34 mouse cellular contexts compared by ENCODE assay signal in the genomic region with DNA sequence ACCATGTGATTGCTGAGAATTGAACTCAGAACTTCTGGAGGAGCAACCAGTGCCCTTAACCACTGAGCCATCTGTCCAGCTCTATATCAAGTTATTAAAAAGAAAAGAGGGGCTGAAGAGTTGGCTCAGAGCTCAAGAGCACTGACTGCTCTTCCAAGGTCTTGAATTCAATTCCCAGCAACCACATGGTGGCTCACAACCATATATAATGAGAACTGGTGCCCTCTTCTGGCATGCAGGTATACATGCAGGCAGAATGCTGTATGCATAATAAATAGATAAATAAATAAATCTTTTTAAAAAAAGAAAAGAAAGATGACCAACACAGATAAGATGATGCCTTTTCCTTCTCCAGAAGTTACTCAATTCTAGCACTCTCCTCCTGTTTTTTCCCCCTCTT. TPM values are rescaled to one million over a fixed set of nuclear protein-coding genes. Genes with fewer than 3 reads are reported as not detected.
DNase-seq lines count a peak whose midpoint lies in the region; ATAC-seq and TF ChIP-seq lines count a peak whose summit lies in the region.
"Had no signal": no experiment of that assay in that cellular context is flagged by ENCODE, and none has a peak within 500 bp of the region (broad histone marks: within the 10 kb centered on the region; RNA-seq: fewer than 3 reads in every experiment).

No protein-coding gene starts in this region.

- DNase-seq in heart, adult 2 months = no peak
- no peak for DNase-seq in heart, adult 18-20 months
- no peak for DNase-seq in midbrain, postnatal 0 days (ENCODE audit: low spot score)
- DNase-seq in R1 (ENCODE audit: low read depth, low spot score) = peak; percentile 70
- no peak for DNase-seq in T-cell, adult 2 months (ENCODE audit: low spot score)
- no peak for DNase-seq in heart, postnatal 14 days
- no peak for DNase-seq in forebrain, embryonic 14.5 days (ENCODE audit: low spot score)
- DNase-seq: adrenal gland, adult 8-10 months; cerebellum, adult 2 months; cerebellum, postnatal 14 days; gastrocnemius, adult 2 months; heart, postnatal 4 days; kidney, adult 9 months; kidney, postnatal 25 days; liver, embryonic 13.5 days; lung, adult 18-20 months; lung, postnatal 14 days; right cerebral cortex, adult 18-20 months; spleen, adult 18-20 months had no signal

- H3K9me3 ChIP-seq in midbrain, postnatal 0 days (ENCODE audit: low read length) = no peaks in the 10 kb centered on the region
- no peaks in the 10 kb centered on the region for H3K9me3 ChIP-seq in midbrain, embryonic 15.5 days
- H3K9me3 ChIP-seq in forebrain, embryonic 14.5 days (replicated peaks; ENCODE audit: control insufficient read depth, low read length) = no peaks in the 10 kb centered on the region
- H3K9me3 ChIP-seq: forebrain, embryonic 15.5 days; G1E; heart, embryonic 10.5 days; heart, embryonic 15.5 days; hindbrain, embryonic 13.5 days; limb, embryonic 10.5 days; limb, embryonic 15.5 days; liver, embryonic 13.5 days; midbrain, embryonic 10.5 days; neural tube, embryonic 12.5 days had no signal

- H3K4me2 ChIP-seq in midbrain, postnatal 0 days (ENCODE audit: low read depth, low read length, poor library complexity, severe bottlenecking) = no peak overlapping the region
- no peak overlapping the region for H3K4me2 ChIP-seq in midbrain, embryonic 15.5 days
- H3K4me2 ChIP-seq in forebrain, embryonic 14.5 days (ENCODE audit: low read length) = no peak overlapping the region
- H3K4me2 ChIP-seq: forebrain, embryonic 15.5 days; heart, embryonic 15.5 days; hindbrain, embryonic 13.5 days; limb, embryonic 15.5 days; liver, embryonic 13.5 days; neural tube, embryonic 12.5 days had no signal

- no peak for ATAC-seq in midbrain, postnatal 0 days (ENCODE audit: low FRiP score)
- ATAC-seq in midbrain, embryonic 15.5 days (replicated peaks) = no peak
- ATAC-seq in forebrain, embryonic 14.5 days = no peak
- ATAC-seq: CD4-positive, CD25-positive, alpha-beta regulatory T cell, adult 4 months; forebrain, embryonic 15.5 days; intestine, postnatal 0 days; midbrain, embryonic 16.5 days had no signal

- TF ChIP-seq POLR2A in heart, adult 2 months (IDR thresholded peaks at IDR 0.05; ENCODE audit: insufficient read depth, low read depth, low read length) = no peak

- intact Hi-C loops in heart, adult 2 months (cut with DNase I) = no loop called here
- intact Hi-C loops in heart, postnatal 14 days (cut with DNase I) = no loop called here

- H3K27ac ChIP-seq in heart, adult 2 months = no peak overlapping the region
- no peak overlapping the region for H3K27ac ChIP-seq in midbrain, postnatal 0 days (ENCODE audit: low read depth, low read length)
- no peak overlapping the region for H3K27ac ChIP-seq in midbrain, embryonic 15.5 days
- no peak overlapping the region for H3K27ac ChIP-seq in forebrain, embryonic 14.5 days (ENCODE audit: low read depth, low read length)
- H3K27ac ChIP-seq: forebrain, embryonic 15.5 days; gastrocnemius, adult 2 months; heart, embryonic 10.5 days; heart, embryonic 15.5 days; hindbrain, embryonic 13.5 days; limb, embryonic 10.5 days; limb, embryonic 15.5 days; liver, embryonic 13.5 days; midbrain, embryonic 10.5 days; neural tube, embryonic 12.5 days had no signal

- TF ChIP-seq CTCF in heart, adult 2 months (IDR thresholded peaks at IDR 0.05) = peak; percentile 30; the same call in 1 of the 2 replicates
- TF ChIP-seq CTCF in midbrain, postnatal 0 days (IDR thresholded peaks at IDR 0.05) = peak; percentile 19; the same call in 1 of the 2 replicates

- H3K4me3 ChIP-seq in heart, adult 2 months = no peak overlapping the region
- H3K4me3 ChIP-seq in midbrain, postnatal 0 days (ENCODE audit: low read depth, low read length) = no peak overlapping the region
- no peak overlapping the region for H3K4me3 ChIP-seq in midbrain, embryonic 15.5 days
- no peak overlapping the region for H3K4me3 ChIP-seq in forebrain, embryonic 14.5 days (ENCODE audit: low read depth, low read length)
- H3K4me3 ChIP-seq: forebrain, embryonic 15.5 days; gastrocnemius, adult 2 months; heart, embryonic 10.5 days; heart, embryonic 15.5 days; hindbrain, embryonic 13.5 days; limb, embryonic 10.5 days; limb, embryonic 15.5 days; liver, embryonic 13.5 days; midbrain, embryonic 10.5 days; myocyte; neural tube, embryonic 12.5 days had no signal

- no peaks in the 10 kb centered on the region for H3K27me3 ChIP-seq in heart, adult 2 months (ENCODE audit: control insufficient read depth, insufficient read depth, low read length)
- H3K27me3 ChIP-seq in midbrain, postnatal 0 days (ENCODE audit: insufficient read depth, low read length) = no peaks in the 10 kb centered on the region
- H3K27me3 ChIP-seq in midbrain, embryonic 15.5 days (replicated peaks) = no peaks in the 10 kb centered on the region
- no peaks in the 10 kb centered on the region for H3K27me3 ChIP-seq in forebrain, embryonic 14.5 days (replicated peaks; ENCODE audit: control insufficient read depth, insufficient read depth, low read length)
- H3K27me3 ChIP-seq: forebrain, embryonic 15.5 days; heart, embryonic 15.5 days; hindbrain, embryonic 13.5 days; limb, embryonic 15.5 days; liver, embryonic 13.5 days; neural tube, embryonic 12.5 days had no signal

- no peaks in the 10 kb centered on the region for H3K36me3 ChIP-seq in heart, adult 2 months (ENCODE audit: control insufficient read depth, insufficient read depth, low read length)
- no peaks in the 10 kb centered on the region for H3K36me3 ChIP-seq in midbrain, postnatal 0 days (ENCODE audit: insufficient read depth, low read length)
- no peaks in the 10 kb centered on the region for H3K36me3 ChIP-seq in midbrain, embryonic 15.5 days (replicated peaks)
- H3K36me3 ChIP-seq in forebrain, embryonic 14.5 days (ENCODE audit: control insufficient read depth, insufficient read depth, low read length) = no peaks in the 10 kb centered on the region
- H3K36me3 ChIP-seq: forebrain, embryonic 15.5 days; G1E; heart, embryonic 10.5 days; heart, embryonic 15.5 days; hindbrain, embryonic 13.5 days; limb, embryonic 10.5 days; limb, embryonic 15.5 days; liver, embryonic 13.5 days; midbrain, embryonic 10.5 days; neural tube, embryonic 12.5 days had no signal

- no peak for TF ChIP-seq EP300 in heart, adult 2 months (IDR thresholded peaks at IDR 0.05; ENCODE audit: insufficient read depth, low read depth, low read length)

- H3K4me1 ChIP-seq in heart, adult 2 months (ENCODE audit: control insufficient read depth, insufficient read depth, low read length) = no peaks in the 10 kb centered on the region
- H3K4me1 ChIP-seq in midbrain, postnatal 0 days (ENCODE audit: insufficient read depth, low read length) = no peaks in the 10 kb centered on the region
- no peaks in the 10 kb centered on the region for H3K4me1 ChIP-seq in midbrain, embryonic 15.5 days
- no peaks in the 10 kb centered on the region for H3K4me1 ChIP-seq in forebrain, embryonic 14.5 days (ENCODE audit: control insufficient read depth, insufficient read depth, low read length)
- H3K4me1 ChIP-seq: forebrain, embryonic 15.5 days; heart, embryonic 10.5 days; heart, embryonic 15.5 days; hindbrain, embryonic 13.5 days; limb, embryonic 10.5 days; limb, embryonic 15.5 days; liver, embryonic 13.5 days; midbrain, embryonic 10.5 days; neural tube, embryonic 12.5 days had no signal

- H3K79me2 ChIP-seq in heart, adult 2 months (replicated peaks; ENCODE audit: control insufficient read depth, insufficient read depth, low read length) = no peaks in the 10 kb centered on the region

- H3K9ac ChIP-seq in heart, adult 2 months (ENCODE audit: low read depth, low read length) = no peak overlapping the region
- H3K9ac ChIP-seq in midbrain, postnatal 0 days (replicated peaks; ENCODE audit: low read length, poor library complexity, severe bottlenecking) = no peak overlapping the region
- no peak overlapping the region for H3K9ac ChIP-seq in midbrain, embryonic 15.5 days
- no peak overlapping the region for H3K9ac ChIP-seq in forebrain, embryonic 14.5 days (ENCODE audit: low read length)
- H3K9ac ChIP-seq: forebrain, embryonic 15.5 days; heart, embryonic 15.5 days; hindbrain, embryonic 13.5 days; limb, embryonic 15.5 days; liver, embryonic 13.5 days; neural tube, embryonic 12.5 days had no signal

RNA-seq across cellular contexts. Expression of a gene that starts 8.7 kb away (rescaled TPM):
- under 1 TPM; 0.61 to 0.94 TPM for total RNA-seq in heart, adult 2 months (2021)
- 0.29 and 0.32 TPM in 2 replicates for polyA plus RNA-seq in heart, adult 2 months (2012; rRNA removed)
- total RNA-seq in heart, adult 18-20 months (2021) = under 1 TPM; 0.69 to 0.72 TPM
- total RNA-seq in midbrain, postnatal 0 days (2014; rRNA removed) = 1.5 and 3.9 TPM in 2 replicates
- polyA plus RNA-seq in midbrain, postnatal 0 days (2015; fragmentation: Nextera tagmentation; extraction: Ambion mirVana) = 0.58 and 0.98 TPM in 2 replicates
- 0.40 and 0.44 TPM in 2 replicates for polyA plus RNA-seq in midbrain, embryonic 15.5 days (2015; fragmentation: Nextera tagmentation; extraction: Ambion mirVana)
- total RNA-seq in heart, postnatal 14 days (2021) = 1 to 10 TPM; 1.5 to 2.0 TPM
- 0.23 TPM in 2 replicates for polyA plus RNA-seq in forebrain, embryonic 14.5 days (2014; fragmentation: Nextera tagmentation; extraction: Ambion mirVana)
- polyA plus RNA-seq: G1E had no signal

RNA-seq across cellular contexts. Expression of a gene that starts 24.4 kb away (rescaled TPM):
- total RNA-seq in heart, adult 2 months (2021) = 10 to 100 TPM; 26.4 to 30.2 TPM
- polyA plus RNA-seq in heart, adult 2 months (2012; rRNA removed) = 7.5 and 15.4 TPM in 2 replicates
- total RNA-seq in heart, adult 18-20 months (2021) = 10 to 100 TPM; 26.5 to 28.1 TPM
- 14.1 TPM in 2 replicates for total RNA-seq in midbrain, postnatal 0 days (2014; rRNA removed)
- polyA plus RNA-seq in midbrain, postnatal 0 days (2015; fragmentation: Nextera tagmentation; extraction: Ambion mirVana) = 2.9 and 3.4 TPM in 2 replicates
- 6.5 and 7.1 TPM in 2 replicates for polyA plus RNA-seq in midbrain, embryonic 15.5 days (2015; fragmentation: Nextera tagmentation; extraction: Ambion mirVana)
- total RNA-seq in heart, postnatal 14 days (2021) = 10 to 100 TPM; 23.4 to 25.1 TPM
- 13.5 and 15.6 TPM in 2 replicates for polyA plus RNA-seq in forebrain, embryonic 14.5 days (2014; fragmentation: Nextera tagmentation; extraction: Ambion mirVana)

RNA-seq across cellular contexts. Expression of a gene that starts 26.6 kb away (rescaled TPM):
- total RNA-seq in heart, adult 2 months (2021) = 1 to 10 TPM; 2.5 to 4.9 TPM
- polyA plus RNA-seq in heart, adult 2 months (2012; rRNA removed) = 3.6 and 4.1 TPM in 2 replicates
- 1 to 10 TPM; 3.1 to 4.4 TPM for total RNA-seq in heart, adult 18-20 months (2021)
- 0.71 TPM in 1 of 2 replicates, not detected in the other for total RNA-seq in midbrain, postnatal 0 days (2014; rRNA removed)
- 4.5 and 4.9 TPM in 2 replicates for polyA plus RNA-seq in midbrain, postnatal 0 days (2015; fragmentation: Nextera tagmentation; extraction: Ambion mirVana)
- 4.4 and 5.2 TPM in 2 replicates for polyA plus RNA-seq in midbrain, embryonic 15.5 days (2015; fragmentation: Nextera tagmentation; extraction: Ambion mirVana)
- total RNA-seq in heart, postnatal 14 days (2021) = 1 to 10 TPM; 3.2 to 4.9 TPM
- 9.2 and 9.7 TPM in 2 replicates for polyA plus RNA-seq in forebrain, embryonic 14.5 days (2014; fragmentation: Nextera tagmentation; extraction: Ambion mirVana)
- total RNA-seq: layer of hippocampus, adult 18-20 months had no signal
